Mouse (Mus musculus) heart, embryonic 12.5 days (tissue): Measurements from ENCODE around the gene Gm45021. TPM values are rescaled to one million over a fixed set of nuclear protein-coding genes. Genes with fewer than 3 reads are reported as not detected.
A peak's percentile ranks its signal among the peaks of the same experiment; 100 is the strongest.

Experiments used
- ATAC-seq: fragments of 200-750 bp; cut with Nextera tagmentation; 2 replicates; pipeline ENCODE4 v1.8.0; 2017; ENCODE audit warnings: moderate TSS enrichment, moderate library complexity; ENCODE audit not compliant: insufficient number of reproducible peaks, low FRiP score
- H3K27ac ChIP-seq: fragments of 300-500 bp; sonication (generic); 2 replicates; pipeline ENCODE4 v1.5.1; 2016; ENCODE audit warnings: mild to moderate bottlenecking, moderate library complexity; ENCODE audit not compliant: poor library complexity, severe bottlenecking
- H3K27me3 ChIP-seq: fragments of 300-500 bp; sonication (generic); replicated peaks from 2 replicates; pipeline ENCODE4 v1.6.1; 2016; ENCODE audit warnings: mild to moderate bottlenecking, moderate library complexity
- H3K36me3 ChIP-seq: fragments of 300-500 bp; sonication (generic); 2 replicates; pipeline ENCODE4 v1.6.1; 2016; ENCODE audit warnings: mild to moderate bottlenecking, moderate library complexity
- H3K4me1 ChIP-seq: fragments of 300-500 bp; sonication (generic); replicated peaks from 2 replicates; pipeline ENCODE4 v1.6.1; 2016; ENCODE audit warnings: mild to moderate bottlenecking
- H3K4me2 ChIP-seq: fragments of 300-500 bp; sonication (generic); 2 replicates; pipeline ENCODE4 v1.6.1; 2016; ENCODE audit warnings: mild to moderate bottlenecking, moderate library complexity
- H3K4me3 ChIP-seq: fragments of 300-500 bp; sonication (generic); 2 replicates; pipeline ENCODE4 v1.5.1; 2016; ENCODE audit warnings: mild to moderate bottlenecking
- H3K9ac ChIP-seq: fragments of 300-500 bp; sonication (generic); 2 replicates; pipeline ENCODE4 v1.6.1; 2016; ENCODE audit warnings: mild to moderate bottlenecking, moderate library complexity
- H3K9me3 ChIP-seq: fragments of 300-500 bp; sonication (generic); replicated peaks from 2 replicates; pipeline ENCODE4 v1.6.1; 2016; ENCODE audit warnings: mild to moderate bottlenecking, moderate library complexity
- whole genome bisulfite sequencing: fragments of 180-500 bp; shearing (Covaris S2); methylation state at CpG from one replicate; pipeline ENCODE4 v1.1.7; 2016; 5-methylcytosine and 5-hydroxymethylcytosine counted together
- polyA plus RNA-seq: library from polyadenylated mRNA; unstranded; fragments of >200 nt; fragmentation: Nextera tagmentation; extraction: Ambion mirVana; gene quantifications from 2 replicates; pipeline ENCODE4 v1.2.1, GENCODE M21; 2016

Gene Gm45021
- polyA plus RNA-seq, 1 experiment from 2014 or later = not detected

DNA sequence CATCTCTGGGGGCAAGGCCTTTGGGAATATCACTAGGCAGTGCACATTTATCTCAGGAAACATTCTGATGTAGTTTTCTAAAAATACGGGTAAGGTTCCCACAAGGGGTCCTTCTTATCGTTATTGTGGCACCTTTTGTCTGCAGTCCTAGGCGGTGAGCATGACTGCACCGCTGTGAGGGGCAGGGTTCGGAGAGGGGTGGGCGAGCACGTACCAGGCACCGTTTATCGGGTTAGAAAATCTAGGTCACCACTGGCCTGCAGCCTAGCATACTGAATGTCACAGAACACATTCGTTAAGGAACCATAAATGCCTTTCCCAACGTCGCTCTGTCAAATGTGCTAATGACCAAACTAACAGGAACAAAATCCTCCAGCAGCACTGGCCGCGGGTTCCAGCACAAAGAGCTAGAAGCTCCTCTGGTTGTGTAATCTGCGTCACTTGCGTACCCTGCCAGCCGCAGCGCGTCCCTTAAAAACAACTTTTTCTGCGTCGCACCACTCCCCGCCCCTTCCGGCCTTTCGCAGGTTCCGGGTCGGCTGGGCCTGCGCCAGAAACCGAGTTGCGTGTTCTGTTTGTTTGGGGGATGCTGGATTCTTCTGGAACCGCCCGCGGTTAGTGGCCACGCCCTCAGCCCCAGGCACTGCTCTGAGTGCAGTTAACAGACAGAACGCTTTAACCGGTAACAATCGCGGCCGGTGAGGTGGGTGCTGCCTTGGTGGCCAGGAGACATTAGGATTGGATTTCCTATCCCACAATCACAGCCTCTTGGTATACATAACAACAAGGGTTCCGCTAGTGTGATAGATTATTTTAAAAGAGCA lies 34.9 kb upstream of the Gm45021 start, which contains the start of gene Lrrc61:
Gene Lrrc61 (plus strand): TSS at position 517 of the 824 bp plus-strand sequence.
- ATAC-seq = peak; percentile 91
- Histone ChIP-seq H3K4me1 (peaks cover 13% of the 10 kb centered on the region), H3K4me2 (peak within 1 kb of the TSS; percentile 73), H3K36me3 (peaks cover 18% of the 10 kb centered on the region), H3K9me3 (no peaks in the 10 kb centered on the region), H3K4me3 (peak within 1 kb of the TSS; percentile 60), H3K27ac (peak within 1 kb of the TSS; percentile 97), H3K9ac (peak within 1 kb of the TSS; percentile 70), H3K27me3 (no peaks in the 10 kb centered on the region)
- under 1% methylated on average over 39 of the region's 39 CpGs for WGBS

DNA sequence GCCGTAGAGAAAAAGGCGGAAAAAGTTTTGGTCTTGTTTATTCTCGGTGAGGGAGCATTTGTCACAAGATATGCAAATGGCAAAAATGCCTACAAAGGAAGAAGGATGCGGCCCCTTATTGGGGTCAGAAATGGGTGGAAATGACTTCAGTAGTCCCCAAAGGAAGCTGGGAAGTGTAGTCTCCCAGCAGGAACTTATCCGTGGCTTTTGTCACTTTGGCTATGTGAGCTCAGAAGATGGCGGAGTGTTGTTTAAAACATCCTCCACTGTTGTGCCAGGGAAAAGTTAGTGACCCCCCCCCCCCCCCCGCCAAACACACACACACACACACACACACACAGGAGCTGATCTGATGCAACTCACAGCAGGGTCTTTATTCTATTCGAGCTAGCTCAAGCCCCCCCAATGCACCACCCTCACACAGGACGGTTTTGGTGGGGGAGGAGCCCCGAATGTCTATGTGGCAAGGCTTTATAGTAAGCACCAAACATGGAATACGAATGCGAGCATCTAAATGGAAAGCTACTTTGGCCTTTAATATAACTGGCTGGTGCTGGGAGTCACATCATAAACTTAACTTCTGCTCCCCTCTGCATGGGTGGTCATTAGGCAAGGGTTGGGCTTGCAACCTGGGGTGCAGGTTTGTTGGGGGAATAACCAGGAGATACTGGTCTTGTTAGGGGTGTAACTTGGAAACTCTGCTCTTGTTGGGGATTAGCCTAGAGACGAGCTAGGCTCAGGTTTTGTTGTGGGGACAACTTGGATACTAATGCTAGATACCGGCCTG lies 34.1 kb upstream of the Gm45021 start:
- Histone ChIP-seq H3K27me3 (no peaks in the 10 kb centered on the region), H3K9ac (peak overlapping the region; percentile 70), H3K9me3 (no peaks in the 10 kb centered on the region), H3K27ac (peak overlapping the region; percentile 97), H3K4me3 (peak overlapping the region; percentile 60), H3K36me3 (peaks cover 19% of the 10 kb centered on the region), H3K4me1 (peaks cover 13% of the 10 kb centered on the region), H3K4me2 (peak overlapping the region; percentile 73)
- peak; percentile 76 for ATAC-seq
- 36% methylated on average over 13 of the region's 14 CpGs for WGBS

DNA sequence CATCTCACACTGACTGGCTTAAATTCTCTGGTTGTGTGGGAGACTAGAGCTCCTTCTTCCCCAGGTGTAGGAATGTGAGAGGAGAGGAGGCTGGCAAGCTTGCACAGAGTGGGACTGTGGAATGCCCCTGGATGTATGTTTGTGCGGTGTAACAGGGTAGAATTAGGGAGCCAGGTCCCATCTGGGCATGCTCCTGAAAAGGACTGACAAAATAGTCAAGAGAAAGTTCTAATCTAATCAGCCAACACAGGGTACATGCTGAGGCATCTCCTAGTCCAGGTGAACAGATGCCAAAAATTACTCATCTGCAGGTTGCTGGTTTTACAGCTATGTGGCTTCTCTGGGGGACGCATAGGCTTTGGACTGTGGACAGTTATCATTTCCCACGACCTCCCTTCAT lies 33.5 kb upstream of the Gm45021 start:
- Histone ChIP-seq H3K4me1 (peaks cover 13% of the 10 kb centered on the region), H3K9ac (no peak overlapping the region), H3K4me2 (no peak overlapping the region), H3K9me3 (no peaks in the 10 kb centered on the region), H3K4me3 (no peak overlapping the region), H3K27me3 (no peaks in the 10 kb centered on the region), H3K27ac (0 out of 2 replicates have a peak overlapping the region, but pooled peaks have one; percentile 97), H3K36me3 (peaks cover 19% of the 10 kb centered on the region)
- no peak for ATAC-seq
- WGBS = 80% methylated on average over 3 of the region's 3 CpGs

DNA sequence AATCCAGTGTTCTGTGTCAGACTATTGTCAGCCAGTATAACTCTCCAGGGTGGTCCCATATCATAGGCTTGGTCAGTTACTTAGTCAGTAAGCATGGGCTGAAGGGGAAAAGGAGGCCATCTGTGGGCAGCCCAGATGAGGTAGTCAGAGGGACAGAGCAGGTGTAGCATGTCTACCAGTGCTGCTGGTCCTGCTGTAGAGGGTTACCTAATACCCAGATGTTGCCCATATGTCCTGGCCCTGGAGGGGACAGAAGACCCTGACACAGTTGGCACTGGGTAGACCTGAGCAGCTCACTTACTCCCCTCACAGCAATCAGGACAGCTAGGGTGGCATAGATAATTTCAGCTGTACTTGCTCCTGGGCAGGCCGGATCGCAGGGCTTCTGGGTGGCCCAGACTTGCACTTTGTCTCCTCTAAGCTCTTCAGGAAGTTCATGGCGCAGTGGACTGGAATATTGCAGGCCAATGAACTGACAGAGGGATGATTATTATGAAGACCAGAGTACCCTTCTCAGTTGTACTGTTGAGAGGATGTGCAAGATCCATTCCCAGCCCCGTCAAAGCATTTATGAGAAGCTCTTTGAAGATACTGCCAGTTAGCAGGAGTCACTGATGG lies 23.6 kb upstream of the Gm45021 start:
- peaks cover 41% of the 10 kb centered on the region for H3K4me1 ChIP-seq
- no peak for ATAC-seq
- peak overlapping the region; percentile 45 for H3K27ac ChIP-seq
- peaks cover 17% of the 10 kb centered on the region for H3K36me3 ChIP-seq
- WGBS = 84% methylated on average over 4 of the region's 4 CpGs
- H3K9me3 ChIP-seq = no peaks in the 10 kb centered on the region
- H3K9ac ChIP-seq = no peak overlapping the region
- no peak overlapping the region for H3K4me2 ChIP-seq
- no peak overlapping the region for H3K4me3 ChIP-seq
- no peaks in the 10 kb centered on the region for H3K27me3 ChIP-seq

DNA sequence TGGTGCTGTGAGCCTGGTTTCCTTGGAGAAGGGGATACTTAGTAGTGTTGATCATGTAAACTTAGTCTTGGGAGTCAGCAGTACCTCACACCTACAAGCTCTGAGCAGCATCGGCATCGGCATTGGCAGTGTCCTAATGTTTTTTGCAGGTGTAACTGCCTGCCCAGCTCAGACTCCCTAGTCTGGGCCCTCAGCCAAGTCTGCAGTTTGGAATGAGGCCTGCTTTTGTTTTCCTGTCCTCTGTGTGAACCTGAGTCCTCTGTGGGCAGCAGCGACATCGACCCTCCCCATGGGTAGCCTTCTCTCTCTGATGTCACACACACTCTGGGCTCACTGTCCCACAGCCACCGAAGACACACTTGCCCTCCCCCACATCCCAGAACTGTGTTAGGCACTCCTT lies 23.1 kb upstream of the Gm45021 start:
- peak; percentile 56; the same call in 1 of the 2 replicates for ATAC-seq
- Histone ChIP-seq H3K9ac (no peak overlapping the region), H3K27me3 (no peaks in the 10 kb centered on the region), H3K4me1 (peaks cover 41% of the 10 kb centered on the region), H3K4me3 (no peak overlapping the region), H3K27ac (peak overlapping the region; percentile 72), H3K9me3 (no peaks in the 10 kb centered on the region), H3K36me3 (peaks cover 17% of the 10 kb centered on the region), H3K4me2 (no peak overlapping the region)
- 20% methylated on average over 5 of the region's 5 CpGs for WGBS

DNA sequence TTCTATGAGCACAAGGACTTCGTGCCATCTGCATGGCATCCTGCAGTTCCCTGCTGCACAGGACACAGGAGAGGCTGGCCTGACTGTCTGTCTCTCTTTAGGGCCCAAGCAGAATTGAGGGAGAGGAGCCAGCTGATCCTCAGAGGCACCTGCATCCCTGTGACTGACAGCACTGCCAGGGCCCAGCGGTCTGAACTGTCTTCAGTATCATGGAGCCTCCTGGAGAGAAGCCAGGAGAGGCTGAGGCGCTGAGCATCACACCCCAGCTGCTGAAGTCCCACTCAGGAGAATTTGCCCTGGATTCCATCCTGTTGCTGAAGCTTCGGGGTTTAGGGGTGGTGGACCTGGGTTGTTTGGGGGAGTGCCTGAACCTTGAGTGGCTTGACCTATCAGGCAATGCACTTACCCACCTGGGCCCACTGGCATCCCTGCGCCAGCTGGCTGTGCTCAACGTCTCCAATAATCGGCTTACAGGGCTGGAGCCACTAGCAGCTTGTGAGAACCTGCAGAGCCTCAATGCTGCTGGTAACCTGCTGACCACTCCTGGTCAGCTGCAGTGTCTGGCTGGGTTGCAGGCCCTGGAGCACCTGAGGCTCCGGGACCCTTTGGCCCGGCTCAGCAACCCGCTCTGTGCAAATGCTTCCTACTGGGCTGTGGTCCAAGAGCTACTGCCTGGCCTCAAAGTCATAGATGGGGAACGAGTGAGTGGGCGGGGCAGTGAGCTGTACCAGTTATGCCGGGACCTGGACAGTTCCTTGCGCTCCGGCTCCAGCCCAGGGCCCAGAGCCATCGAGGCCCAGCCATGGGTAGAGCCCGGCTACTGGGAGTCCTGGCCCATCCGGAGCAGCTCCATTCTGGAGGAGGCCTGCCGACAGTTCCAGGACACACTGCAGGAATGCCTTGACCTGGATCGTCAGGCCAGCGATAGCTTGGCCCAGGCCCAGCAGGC lies 21.1 kb upstream of the Gm45021 start:
- peak; percentile 67 for ATAC-seq
- no peak overlapping the region for H3K4me3 ChIP-seq
- no peaks in the 10 kb centered on the region for H3K27me3 ChIP-seq
- no peaks in the 10 kb centered on the region for H3K9me3 ChIP-seq
- peaks cover 16% of the 10 kb centered on the region for H3K36me3 ChIP-seq
- H3K27ac ChIP-seq = peak overlapping the region; percentile 45
- WGBS = 44% methylated on average over 21 of the region's 21 CpGs
- no peak overlapping the region for H3K9ac ChIP-seq
- peaks cover 60% of the 10 kb centered on the region for H3K4me1 ChIP-seq
- H3K4me2 ChIP-seq = peak overlapping the region; percentile 28

DNA sequence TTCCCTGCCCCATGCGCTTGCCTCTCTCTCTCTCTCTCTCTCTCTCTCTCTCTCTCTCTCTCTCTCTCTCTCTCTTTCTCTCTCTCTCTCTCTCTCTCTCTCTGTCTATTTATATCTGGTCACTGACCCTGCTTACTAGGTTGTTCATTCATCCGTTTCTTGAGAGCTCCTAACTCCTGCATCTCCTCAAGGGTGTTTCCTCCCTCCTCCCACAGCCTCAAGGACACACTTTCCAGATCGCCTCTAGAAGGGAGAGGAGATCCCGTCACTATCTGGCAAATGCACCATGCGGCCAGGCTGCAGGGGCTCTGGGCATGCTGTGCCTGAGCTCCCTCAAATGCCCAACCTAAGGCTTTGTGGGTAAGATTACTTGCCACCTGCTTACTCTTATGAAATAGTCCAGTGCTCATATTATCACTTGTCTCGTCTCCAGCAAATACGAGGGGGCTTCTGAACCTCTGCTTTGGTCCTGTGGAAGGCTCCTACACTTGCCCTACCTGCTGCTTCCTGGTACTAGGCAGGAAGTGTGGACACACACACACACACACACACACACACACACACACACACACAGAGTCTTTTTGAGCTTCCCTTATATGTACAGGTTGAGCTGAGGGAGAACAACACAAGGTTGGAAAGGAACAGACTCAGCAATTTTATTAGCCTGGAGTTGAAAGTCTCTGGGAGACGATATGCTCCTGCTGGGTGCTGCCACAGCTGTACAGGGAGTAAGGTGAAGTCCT lies 20.2 kb upstream of the Gm45021 start:
- Histone ChIP-seq H3K27me3 (no peaks in the 10 kb centered on the region), H3K4me3 (no peak overlapping the region), H3K4me1 (peaks cover 67% of the 10 kb centered on the region), H3K4me2 (peak overlapping the region; percentile 28), H3K9me3 (no peaks in the 10 kb centered on the region), H3K36me3 (peaks cover 12% of the 10 kb centered on the region), H3K27ac (peak overlapping the region; percentile 45), H3K9ac (no peak overlapping the region)
- ATAC-seq = no peak
- 52% methylated on average over 8 of the region's 8 CpGs for WGBS

DNA sequence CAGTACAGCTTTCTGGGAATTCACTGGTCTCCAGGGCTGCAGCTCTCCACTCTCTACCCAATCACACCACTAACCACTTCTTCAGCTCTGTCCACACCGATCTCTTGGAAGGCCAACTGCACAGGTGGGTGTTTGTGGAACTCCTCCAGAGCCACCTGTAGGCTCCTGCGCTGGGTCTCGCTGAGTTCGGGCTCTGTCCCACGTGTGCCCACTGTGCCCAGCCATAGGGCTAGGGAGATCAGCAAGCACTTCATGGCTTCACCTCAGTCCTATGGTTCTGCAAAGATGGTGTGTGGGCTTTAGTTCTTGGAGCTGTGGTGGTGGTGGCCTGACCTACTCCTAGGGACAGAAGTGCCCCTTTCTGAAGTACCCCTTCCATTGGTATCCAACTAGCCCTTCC lies 17.4 kb upstream of the Gm45021 start:
- H3K4me3 ChIP-seq = no peak overlapping the region
- H3K36me3 ChIP-seq = no peaks in the 10 kb centered on the region
- peak overlapping the region; percentile 57 for H3K27ac ChIP-seq
- peak overlapping the region; percentile 14; the same call in 1 of the 2 replicates for H3K4me2 ChIP-seq
- no peak overlapping the region for H3K9ac ChIP-seq
- 90% methylated on average over 5 of the region's 5 CpGs for WGBS
- no peaks in the 10 kb centered on the region for H3K9me3 ChIP-seq
- ATAC-seq = no peak
- no peaks in the 10 kb centered on the region for H3K27me3 ChIP-seq
- H3K4me1 ChIP-seq = peaks cover 51% of the 10 kb centered on the region

DNA sequence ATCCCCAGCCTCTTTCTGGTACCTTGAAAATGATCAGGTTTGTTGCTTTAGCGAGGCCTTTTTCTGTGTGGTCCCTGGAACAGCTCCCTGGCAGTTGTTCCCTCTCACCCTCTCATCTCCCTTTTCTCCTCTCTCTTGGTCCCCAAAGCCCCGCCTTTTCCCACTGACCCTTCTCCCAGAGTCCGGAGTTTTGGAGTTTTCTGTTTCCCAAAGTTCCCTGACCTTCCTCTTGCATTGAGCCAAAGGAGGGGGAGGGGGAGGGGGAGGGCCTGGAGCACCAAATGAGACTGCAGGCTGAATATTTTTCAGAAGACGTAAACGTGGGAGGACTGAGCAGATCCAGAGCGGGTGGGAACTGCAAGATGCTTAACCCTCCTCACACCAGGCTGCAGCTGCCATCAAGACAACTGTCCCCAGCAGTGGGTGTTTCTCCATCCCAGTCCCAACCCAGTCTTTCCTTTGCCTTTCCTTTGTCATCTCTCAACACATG lies 16.8 kb upstream of the Gm45021 start, which contains the start of gene Rarres2:
Gene Rarres2 (minus strand): TSS at position 218 of the 490 bp plus-strand sequence.
- Histone ChIP-seq H3K9me3 (no peaks in the 10 kb centered on the region), H3K9ac (no peak within 1 kb of the TSS), H3K4me3 (no peak within 1 kb of the TSS), H3K4me1 (peaks cover 47% of the 10 kb centered on the region), H3K36me3 (no peaks in the 10 kb centered on the region), H3K27me3 (no peaks in the 10 kb centered on the region), H3K4me2 (peak within 1 kb of the TSS; percentile 14), H3K27ac (peak within 1 kb of the TSS; percentile 57)
- WGBS = 22% methylated on average over 6 of the region's 6 CpGs
- no peak for ATAC-seq
